Mouse (Mus musculus): ENCODE measurements at regions not wholly inside any gene's neighbourhood (a gene's known extent, or its start where the extent isn't known, plus 50 kb on each side); places are given as distances from the start of the nearest gene placed in this dataset.

GRCm38 (mm10) chr15:93648646-93649045 is 53.0 kb upstream of the Prickle1 start:
- no peaks in the 10 kb centered on the region for H3K9me3 ChIP-seq (replicated peaks; ENCODE audit: insufficient read depth, low read length)
- H3K79me2 ChIP-seq (ENCODE audit: control insufficient read depth, insufficient read depth, low read length, poor library complexity): no peaks in the 10 kb centered on the region
- no peak overlapping the region for H3K27ac ChIP-seq (ENCODE audit: control insufficient read depth, low read depth, low read length)
- DNase-seq (ENCODE audit: low read depth, low spot score): no peak
- TF ChIP-seq POLR2AphosphoS2 (IDR thresholded peaks at IDR 0.05; ENCODE audit: low read length) (no peak), POLR2A (IDR thresholded peaks at IDR 0.05; ENCODE audit: control insufficient read depth in 1 of 2, insufficient read depth in 1 of 2, low read depth in 1 of 2, low read length in 2 of 2, poor library complexity in 1 of 2) (no peak), NELFE (IDR thresholded peaks at IDR 0.05; ENCODE audit: low read depth, low read length) (no peak), ELF1 (IDR thresholded peaks at IDR 0.05; ENCODE audit: low read depth, low read length) (no peak), E2F4 (IDR thresholded peaks at IDR 0.05; ENCODE audit: borderline replicate concordance, low read depth, low read length) (no peak), SMC3 (IDR thresholded peaks at IDR 0.05; ENCODE audit: low read depth, low read length) (no peak), GATA1 (IDR thresholded peaks at IDR 0.05; ENCODE audit: low read depth, low read length) (no peak), MAFK (IDR thresholded peaks at IDR 0.05; ENCODE audit: borderline replicate concordance, low read depth, low read length) (no peak), USF1 (IDR thresholded peaks at IDR 0.05; ENCODE audit: low read depth, low read length) (no peak), MYC (IDR thresholded peaks at IDR 0.05; ENCODE audit: low read depth, low read length) (no peak), ZMIZ1 (IDR thresholded peaks at IDR 0.05; ENCODE audit: low read depth, low read length) (no peak), GABPA (IDR thresholded peaks at IDR 0.05; ENCODE audit: low read depth, low read length) (no peak), MAZ (IDR thresholded peaks at IDR 0.05; ENCODE audit: low read depth, low read length) (no peak), USF2 (IDR thresholded peaks at IDR 0.05; ENCODE audit: borderline replicate concordance in 1 of 2, insufficient read depth in 1 of 2, low read depth in 1 of 2, low read length in 2 of 2) (no peak), JUND (IDR thresholded peaks at IDR 0.05; ENCODE audit: low read depth, low read length) (no peak), CHD2 (IDR thresholded peaks at IDR 0.05; ENCODE audit: low read length) (no peak)
- H3K36me3 ChIP-seq (ENCODE audit: control insufficient read depth in 1 of 2, insufficient read depth in 2 of 2, low read length in 2 of 2): no peaks in the 10 kb centered on the region
- H3K9ac ChIP-seq (ENCODE audit: control insufficient read depth, low read depth, low read length, poor library complexity, severe bottlenecking): no peak overlapping the region
- H3K4me1 ChIP-seq (ENCODE audit: control insufficient read depth in 1 of 2, insufficient read depth in 2 of 2, low read length in 2 of 2): no peaks in the 10 kb centered on the region
- no peak overlapping the region for H3K4me3 ChIP-seq (ENCODE audit: control insufficient read depth in 1 of 2, insufficient read depth in 1 of 2, low read depth in 2 of 2, low read length in 2 of 2)
- no peaks in the 10 kb centered on the region for H3K27me3 ChIP-seq (ENCODE audit: control insufficient read depth in 1 of 2, insufficient read depth in 2 of 2, low read length in 2 of 2)

DNA sequence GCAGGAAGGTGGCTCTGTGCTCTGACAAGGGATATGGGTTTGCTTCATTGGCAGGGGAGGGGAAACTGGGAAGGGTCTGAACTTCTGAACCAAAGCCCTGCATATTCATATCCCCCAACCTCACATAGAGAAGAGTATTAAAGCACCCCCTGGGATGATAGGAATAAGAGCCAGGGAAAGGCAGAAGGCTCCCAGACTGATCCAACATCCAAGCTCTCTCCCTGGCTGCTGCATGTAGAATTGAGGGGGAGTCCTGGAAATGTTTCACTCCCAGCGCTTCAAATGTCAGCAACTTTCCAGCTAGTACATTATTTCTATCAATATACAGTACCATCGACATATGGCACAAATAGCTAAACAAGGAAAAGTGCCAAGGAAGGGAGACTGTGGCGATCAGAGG is 51.1 kb upstream of the Prickle1 start:
- no peak overlapping the region for H3K27ac ChIP-seq (ENCODE audit: control insufficient read depth, low read depth, low read length)
- H3K9me3 ChIP-seq (replicated peaks; ENCODE audit: insufficient read depth, low read length): no peaks in the 10 kb centered on the region
- no peaks in the 10 kb centered on the region for H3K36me3 ChIP-seq (ENCODE audit: control insufficient read depth in 1 of 2, insufficient read depth in 2 of 2, low read length in 2 of 2)
- H3K27me3 ChIP-seq (ENCODE audit: control insufficient read depth in 1 of 2, insufficient read depth in 2 of 2, low read length in 2 of 2): no peaks in the 10 kb centered on the region
- no peaks in the 10 kb centered on the region for H3K79me2 ChIP-seq (ENCODE audit: control insufficient read depth, insufficient read depth, low read length, poor library complexity)
- TF ChIP-seq USF2 (IDR thresholded peaks at IDR 0.05; ENCODE audit: borderline replicate concordance in 1 of 2, insufficient read depth in 1 of 2, low read depth in 1 of 2, low read length in 2 of 2): no peak
- no peak for TF ChIP-seq EP300 (IDR thresholded peaks at IDR 0.05; ENCODE audit: low read depth in 1 of 2, low read length in 2 of 2)
- no peak for TF ChIP-seq TAL1 (IDR thresholded peaks at IDR 0.05; ENCODE audit: low read length)
- TF ChIP-seq POLR2AphosphoS2 (IDR thresholded peaks at IDR 0.05; ENCODE audit: low read length): no peak
- TF ChIP-seq RCOR1 (IDR thresholded peaks at IDR 0.05; ENCODE audit: low read depth, low read length): no peak
- no peak for TF ChIP-seq SIN3A (IDR thresholded peaks at IDR 0.05; ENCODE audit: low read length)
- no peak for TF ChIP-seq E2F4 (IDR thresholded peaks at IDR 0.05; ENCODE audit: borderline replicate concordance, low read depth, low read length)
- TF ChIP-seq MAZ (IDR thresholded peaks at IDR 0.05; ENCODE audit: low read depth, low read length): no peak
- no peak for TF ChIP-seq RAD21 (IDR thresholded peaks at IDR 0.05; ENCODE audit: low read depth, low read length)
- TF ChIP-seq MEF2A (IDR thresholded peaks at IDR 0.05; ENCODE audit: extremely low read depth, insufficient replicate concordance, low read depth, low read length, poor library complexity, severe bottlenecking): no peak
- no peak for TF ChIP-seq POLR2A (IDR thresholded peaks at IDR 0.05; ENCODE audit: control insufficient read depth in 1 of 2, insufficient read depth in 1 of 2, low read depth in 1 of 2, low read length in 2 of 2, poor library complexity in 1 of 2)
- no peak for TF ChIP-seq ELF1 (IDR thresholded peaks at IDR 0.05; ENCODE audit: low read depth, low read length)
- H3K4me1 ChIP-seq (ENCODE audit: control insufficient read depth in 1 of 2, insufficient read depth in 2 of 2, low read length in 2 of 2): no peaks in the 10 kb centered on the region
- DNase-seq (ENCODE audit: low read depth, low spot score): no peak
- no peak overlapping the region for H3K4me3 ChIP-seq (ENCODE audit: control insufficient read depth in 1 of 2, insufficient read depth in 1 of 2, low read depth in 2 of 2, low read length in 2 of 2)
- no peak overlapping the region for H3K9ac ChIP-seq (ENCODE audit: control insufficient read depth, low read depth, low read length, poor library complexity, severe bottlenecking)
